14 mouse cellular contexts compared by ENCODE assay signal in the genomic region with DNA sequence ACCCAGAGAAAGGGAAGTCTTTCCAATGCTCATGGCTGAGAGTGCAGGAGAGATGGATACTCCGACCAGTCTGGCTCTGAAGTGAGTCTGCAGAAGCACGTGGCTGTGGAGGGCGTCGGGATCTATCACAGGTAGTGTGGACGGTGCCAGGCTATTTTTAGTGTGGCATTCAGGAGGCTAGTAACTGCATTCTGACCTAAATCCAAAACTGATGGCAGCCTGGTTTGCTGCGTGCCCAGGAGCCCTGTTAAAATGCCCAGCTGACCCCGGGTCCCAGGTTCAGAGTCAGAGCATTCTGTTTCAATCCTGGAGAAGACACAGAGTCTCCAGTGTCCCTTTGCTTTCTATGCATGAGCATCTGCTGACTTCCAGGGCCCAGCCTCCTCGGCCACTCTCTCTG. TPM values are rescaled to one million over a fixed set of nuclear protein-coding genes. Genes with fewer than 3 reads are reported as not detected.
DNase-seq lines count a peak whose midpoint lies in the region.
"Had no signal": no experiment of that assay in that cellular context is flagged by ENCODE, and none has a peak within 500 bp of the region (broad histone marks: within the 10 kb centered on the region; RNA-seq: fewer than 3 reads in every experiment).

No protein-coding gene starts in this region.

- H3K9me3 ChIP-seq in heart, embryonic 10.5 days: no peaks in the 10 kb centered on the region
- H3K9me3 ChIP-seq: embryonic facial prominence, embryonic 12.5 days; limb, embryonic 13.5 days had no signal

- WGBS in heart, embryonic 10.5 days: 65% methylated on average over 8 of the region's 8 CpGs

- H3K36me3 ChIP-seq in heart, embryonic 10.5 days: peaks cover 6% of the 10 kb centered on the region; the same call in 1 of the 2 replicates

- H3K27ac ChIP-seq in heart, embryonic 10.5 days: no peak overlapping the region
- H3K27ac ChIP-seq: embryonic facial prominence, embryonic 12.5 days; left cerebral cortex, adult 2 months; limb, embryonic 13.5 days had no signal

- intact Hi-C loops in gastrocnemius, postnatal 36 days (cut with DNase I): loop anchor here (5.0 kb wide), 1 partner anchor 180 kb away; no protein-coding TSS in a partner anchor

- no peaks in the 10 kb centered on the region for H3K27me3 ChIP-seq in heart, embryonic 10.5 days (ENCODE audit: insufficient read depth, poor library complexity, severe bottlenecking)
- H3K27me3 ChIP-seq: embryonic facial prominence, embryonic 12.5 days; limb, embryonic 13.5 days had no signal

- H3K4me3 ChIP-seq in heart, embryonic 10.5 days: no peak overlapping the region
- H3K4me3 ChIP-seq: embryonic facial prominence, embryonic 12.5 days; left cerebral cortex, adult 2 months; limb, embryonic 13.5 days had no signal

- H3K4me1 ChIP-seq in heart, embryonic 10.5 days: peaks cover 19% of the 10 kb centered on the region
- H3K4me1 ChIP-seq: embryonic facial prominence, embryonic 12.5 days had no signal

- peak; percentile 71 for DNase-seq in gastrocnemius, adult 18-20 months (ENCODE audit: low spot score)
- no peak for DNase-seq in gastrocnemius, postnatal 36 days
- DNase-seq in kidney, adult 8-10 months: peak; percentile 18 to 42
- no peak for DNase-seq in kidney, postnatal 4 days
- DNase-seq in heart, embryonic 10.5 days (ENCODE audit: low spot score): peak; percentile 64
- DNase-seq in skeletal muscle tissue, adult 2 months (ENCODE audit: low read depth, low spot score): peak; percentile 70
- no peak for DNase-seq in layer of hippocampus, postnatal 10 days (ENCODE audit: low spot score in 2 of 2)
- DNase-seq: liver, postnatal 0 days; right cerebral cortex, postnatal 4 days; thymus, adult 18-20 months had no signal

RNA-seq across cellular contexts. Expression of a gene that starts 23.8 kb away (rescaled TPM):
- total RNA-seq in gastrocnemius, adult 18-20 months (2021): under 1 TPM; 0.14 to 0.16 TPM
- under 1 TPM; 0.07 to 0.15 TPM for total RNA-seq in gastrocnemius, postnatal 36 days (2021)
- polyA plus RNA-seq in heart, embryonic 10.5 days (2016; fragmentation: Nextera tagmentation; extraction: Ambion mirVana): 0.21 and 0.34 TPM in 2 replicates
- total RNA-seq in layer of hippocampus, postnatal 10 days (2021): 10 to 100 TPM; 13.0 to 14.9 TPM
- total RNA-seq: monocyte, adult 5-6 weeks had no signal

RNA-seq across cellular contexts. Expression of a gene that starts 50.6 kb away (rescaled TPM):
- 100 to 1,000 TPM; 457 to 462 TPM for total RNA-seq in gastrocnemius, adult 18-20 months (2021)
- total RNA-seq in gastrocnemius, postnatal 36 days (2021): 100 to 1,000 TPM; 368 to 452 TPM
- polyA plus RNA-seq in heart, embryonic 10.5 days (2016; fragmentation: Nextera tagmentation; extraction: Ambion mirVana): 867 and 1,011 TPM in 2 replicates
- total RNA-seq in layer of hippocampus, postnatal 10 days (2021): 100 to 1,000 TPM; 648 to 672 TPM

RNA-seq across cellular contexts. Expression of a gene that starts 54.3 kb away (rescaled TPM):
- total RNA-seq in gastrocnemius, adult 18-20 months (2021): 100 to 1,000 TPM; 167 to 198 TPM
- 100 to 1,000 TPM; 215 to 243 TPM for total RNA-seq in gastrocnemius, postnatal 36 days (2021)
- polyA plus RNA-seq in heart, embryonic 10.5 days (2016; fragmentation: Nextera tagmentation; extraction: Ambion mirVana): 4.6 and 5.3 TPM in 2 replicates
- total RNA-seq in layer of hippocampus, postnatal 10 days (2021): 100 to 1,000 TPM; 118 TPM

Comparison
In these comparisons a context has a peak if more than half of its experiments do, and no peak if none do; other contexts are left out.
1. DNase-seq: peak in gastrocnemius, adult 18-20 months (single experiment), kidney, adult 8-10 months (2 of 2), heart, embryonic 10.5 days (single experiment) and skeletal muscle tissue, adult 2 months (single experiment); none in gastrocnemius, postnatal 36 days (0 of 2), kidney, postnatal 4 days (0 of 2) and layer of hippocampus, postnatal 10 days (0 of 2).
2. RNA of a gene that starts 23.8 kb away (total RNA-seq): 13.0 to 14.9 TPM in layer of hippocampus, postnatal 10 days; 0.14 to 0.16 TPM in gastrocnemius, adult 18-20 months and 0.07 to 0.15 TPM in gastrocnemius, postnatal 36 days; every median in the first group is over 10 times any median in the second.